8 mouse cellular contexts compared by ENCODE assay signal in the genomic region with DNA sequence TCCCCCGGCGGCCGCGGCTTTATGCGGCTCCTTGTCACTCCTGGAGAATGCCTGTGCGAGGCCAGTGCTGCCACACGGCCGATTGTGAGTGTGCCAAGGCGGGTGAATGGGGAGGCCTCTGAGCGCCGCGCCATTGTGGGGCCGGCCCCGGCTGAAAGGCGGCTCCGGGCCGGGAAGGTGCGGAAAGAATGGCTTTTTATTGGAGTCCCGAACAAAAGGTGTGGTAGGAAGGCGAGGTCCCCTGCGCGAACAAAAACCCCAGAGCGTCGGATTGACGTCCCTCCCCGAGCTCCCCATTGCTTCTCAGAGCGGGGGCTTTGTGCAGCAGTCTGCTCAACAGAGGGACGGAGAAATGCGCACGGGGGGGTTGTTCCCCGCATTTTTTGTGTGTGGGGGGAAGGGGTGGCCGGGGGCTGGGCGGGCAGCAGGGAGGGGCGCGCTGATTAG. TPM values are rescaled to one million over a fixed set of nuclear protein-coding genes. Genes with fewer than 3 reads are reported as not detected.
DNase-seq lines count a peak whose midpoint lies in the region; ATAC-seq and TF ChIP-seq lines count a peak whose summit lies in the region.

No protein-coding gene starts in this region.

- peak overlapping the region; percentile 41; the same call in 1 of the 2 replicates for H3K4me3 ChIP-seq in liver, embryonic 12.5 days
- H3K4me3 ChIP-seq in liver, postnatal 0 days (ENCODE audit: low read depth, low read length), result no peak overlapping the region
- H3K4me3 ChIP-seq in hindbrain, embryonic 14.5 days (replicated peaks; ENCODE audit: low read length), result peak overlapping the region; percentile 15; the same call in 1 of the 2 replicates
- peak overlapping the region; percentile 21; the same call in 1 of the 2 replicates for H3K4me3 ChIP-seq in neural tube, embryonic 11.5 days (ENCODE audit: low read depth, low read length)

- H3K36me3 ChIP-seq in liver, embryonic 12.5 days, result no peaks in the 10 kb centered on the region
- H3K36me3 ChIP-seq in liver, postnatal 0 days (replicated peaks; ENCODE audit: insufficient read depth, low read length), result no peaks in the 10 kb centered on the region
- H3K36me3 ChIP-seq in hindbrain, embryonic 14.5 days (replicated peaks; ENCODE audit: control insufficient read depth, insufficient read depth), result no peaks in the 10 kb centered on the region
- no peaks in the 10 kb centered on the region for H3K36me3 ChIP-seq in neural tube, embryonic 11.5 days (ENCODE audit: control insufficient read depth, insufficient read depth, low read length)

- no peaks in the 10 kb centered on the region for H3K9me3 ChIP-seq in liver, embryonic 12.5 days (replicated peaks)
- no peaks in the 10 kb centered on the region for H3K9me3 ChIP-seq in liver, postnatal 0 days (ENCODE audit: low read length)
- H3K9me3 ChIP-seq in hindbrain, embryonic 14.5 days (ENCODE audit: control insufficient read depth, low read length), result no peaks in the 10 kb centered on the region
- no peaks in the 10 kb centered on the region for H3K9me3 ChIP-seq in neural tube, embryonic 11.5 days (ENCODE audit: control insufficient read depth, low read length)

- peak overlapping the region; percentile 57 for H3K4me2 ChIP-seq in liver, embryonic 12.5 days
- no peak overlapping the region for H3K4me2 ChIP-seq in liver, postnatal 0 days (ENCODE audit: low read depth, low read length)
- peak overlapping the region; percentile 45 for H3K4me2 ChIP-seq in hindbrain, embryonic 14.5 days (replicated peaks)
- peak overlapping the region; percentile 35 for H3K4me2 ChIP-seq in neural tube, embryonic 11.5 days (ENCODE audit: low read depth)

- TF ChIP-seq EP300 in liver, postnatal 0 days (IDR thresholded peaks at IDR 0.05; ENCODE audit: low read depth), result no peak

- no peak for ATAC-seq in liver, embryonic 12.5 days
- ATAC-seq in liver, postnatal 0 days, result no peak
- ATAC-seq in hindbrain, embryonic 14.5 days (ENCODE audit: low FRiP score), result peak; percentile 71
- ATAC-seq in neural tube, embryonic 11.5 days (ENCODE audit: insufficient read depth, low FRiP score, low TSS enrichment), result peak; percentile 72; the same call in 1 of the 2 replicates

- no peak for DNase-seq in liver, postnatal 0 days
- DNase-seq in embryo, embryonic 9.5 days (ENCODE audit: extremely low spot score), result peak; percentile 75
- no peak for DNase-seq in hindbrain, embryonic 14.5 days (ENCODE audit: low spot score)
- DNase-seq in neural tube, embryonic 11.5 days (ENCODE audit: low spot score), result peak; percentile 81
- no peak for DNase-seq in spleen, postnatal 4 days (ENCODE audit: low spot score in 2 of 2)
- no peak for DNase-seq in right cerebral cortex, postnatal 36 days (ENCODE audit: low spot score in 2 of 2)
- DNase-seq in kidney, adult 9 months, result no peak

- H3K27ac ChIP-seq in liver, embryonic 12.5 days, result no peak overlapping the region
- no peak overlapping the region for H3K27ac ChIP-seq in liver, postnatal 0 days (ENCODE audit: low read depth)
- H3K27ac ChIP-seq in hindbrain, embryonic 14.5 days, result no peak overlapping the region
- H3K27ac ChIP-seq in neural tube, embryonic 11.5 days (ENCODE audit: low read depth, low read length), result no peak overlapping the region

- under 1% methylated on average over 35 of the region's 35 CpGs for WGBS in liver, embryonic 12.5 days (ENCODE audit: insufficient replicate concordance)
- WGBS in liver, postnatal 0 days (ENCODE audit: insufficient replicate concordance), result under 1% methylated on average over 35 of the region's 35 CpGs
- WGBS in hindbrain, embryonic 14.5 days, result under 1% methylated on average over 34 of the region's 35 CpGs
- WGBS in neural tube, embryonic 11.5 days, result under 1% methylated on average over 32 of the region's 35 CpGs

- no peak overlapping the region for H3K9ac ChIP-seq in liver, embryonic 12.5 days
- no peak overlapping the region for H3K9ac ChIP-seq in liver, postnatal 0 days (replicated peaks)
- no peak overlapping the region for H3K9ac ChIP-seq in hindbrain, embryonic 14.5 days
- H3K9ac ChIP-seq in neural tube, embryonic 11.5 days (ENCODE audit: low read length), result no peak overlapping the region

- H3K27me3 ChIP-seq in liver, embryonic 12.5 days (replicated peaks), result peaks cover 100% of the 10 kb centered on the region
- H3K27me3 ChIP-seq in liver, postnatal 0 days (ENCODE audit: insufficient read depth, low read length), result peaks cover 98% of the 10 kb centered on the region
- H3K27me3 ChIP-seq in hindbrain, embryonic 14.5 days (ENCODE audit: control insufficient read depth, insufficient read depth, low read length), result peaks cover 91% of the 10 kb centered on the region
- peaks cover 98% of the 10 kb centered on the region for H3K27me3 ChIP-seq in neural tube, embryonic 11.5 days (ENCODE audit: control insufficient read depth, insufficient read depth, low read length)

- TF ChIP-seq CTCF in liver, postnatal 0 days (IDR thresholded peaks at IDR 0.05; ENCODE audit: low read depth), result no peak

- peaks cover 37% of the 10 kb centered on the region for H3K4me1 ChIP-seq in liver, embryonic 12.5 days
- H3K4me1 ChIP-seq in liver, postnatal 0 days (ENCODE audit: insufficient read depth), result no peaks in the 10 kb centered on the region; the same call in 1 of the 2 replicates
- peaks cover 7% of the 10 kb centered on the region; the same call in 1 of the 2 replicates for H3K4me1 ChIP-seq in hindbrain, embryonic 14.5 days (replicated peaks; ENCODE audit: control insufficient read depth, insufficient read depth, low read length)
- H3K4me1 ChIP-seq in neural tube, embryonic 11.5 days (ENCODE audit: control insufficient read depth, insufficient read depth, low read length), result peaks cover 16% of the 10 kb centered on the region

RNA-seq across cellular contexts. Expression of a gene that starts 4.3 kb away (rescaled TPM):
- 0.33 and 1.2 TPM in 2 replicates for polyA plus RNA-seq in liver, embryonic 12.5 days (2016; fragmentation: Nextera tagmentation; extraction: Ambion mirVana)
- polyA plus RNA-seq in liver, postnatal 0 days (2015; fragmentation: Nextera tagmentation; extraction: Ambion mirVana), result 0.05 and 0.13 TPM in 2 replicates
- not detected in 2 replicates for polyA plus RNA-seq in hindbrain, embryonic 14.5 days (2014; fragmentation: Nextera tagmentation; extraction: Ambion mirVana)
- polyA plus RNA-seq in neural tube, embryonic 11.5 days (2014; fragmentation: Nextera tagmentation; extraction: Ambion mirVana), result 0.11 and 0.41 TPM in 2 replicates

RNA-seq across cellular contexts. Expression of a gene that starts 58.2 kb away (rescaled TPM):
- 11.6 and 13.4 TPM in 2 replicates for polyA plus RNA-seq in liver, embryonic 12.5 days (2016; fragmentation: Nextera tagmentation; extraction: Ambion mirVana)
- 4.8 and 6.3 TPM in 2 replicates for polyA plus RNA-seq in liver, postnatal 0 days (2015; fragmentation: Nextera tagmentation; extraction: Ambion mirVana)
- polyA plus RNA-seq in hindbrain, embryonic 14.5 days (2014; fragmentation: Nextera tagmentation; extraction: Ambion mirVana), result 14.2 and 14.9 TPM in 2 replicates
- 10.1 and 11.0 TPM in 2 replicates for polyA plus RNA-seq in neural tube, embryonic 11.5 days (2014; fragmentation: Nextera tagmentation; extraction: Ambion mirVana)

Comparison
In these comparisons a context has a peak if more than half of its experiments do, and no peak if none do; other contexts are left out.
1. ATAC-seq: peak in hindbrain, embryonic 14.5 days (single experiment) and neural tube, embryonic 11.5 days (single experiment); none in liver, embryonic 12.5 days (single experiment) and liver, postnatal 0 days (single experiment).
2. DNase-seq: peak in embryo, embryonic 9.5 days (single experiment) and neural tube, embryonic 11.5 days (single experiment); none in liver, postnatal 0 days (single experiment), hindbrain, embryonic 14.5 days (single experiment), spleen, postnatal 4 days (0 of 2), right cerebral cortex, postnatal 36 days (0 of 2) and kidney, adult 9 months (single experiment).